Mouse (Mus musculus) myocyte (in vitro differentiated cells): ENCODE measurements around the gene Gpr171.

Experiments
- CEBPB ChIP-seq: IDR thresholded peaks from 2 replicates; pipeline ENCODE4 v1.6.1; 2011; ENCODE audit warnings: mild to moderate bottlenecking, moderate library complexity; ENCODE audit not compliant: poor library complexity, insufficient read depth, severe bottlenecking
- E2F4 ChIP-seq: IDR thresholded peaks from one replicate; pipeline ENCODE4 v1.6.1; 2011; ENCODE audit warnings: mild to moderate bottlenecking, control low read depth, moderate library complexity; ENCODE audit not compliant: insufficient read depth
- MAX ChIP-seq: IDR thresholded peaks from one replicate; pipeline ENCODE4 v1.6.1; 2011; ENCODE audit warnings: low read depth, mild to moderate bottlenecking, control low read depth
- MYOD1 ChIP-seq, 3 experiments: IDR thresholded peaks; one replicate each; pipeline ENCODE4 v1.6.1; 2011; ENCODE audit warnings: control low read depth in 2 of 3, low read depth in 2 of 3, mild to moderate bottlenecking in 2 of 3, moderate library complexity in 1 of 3; ENCODE audit not compliant: insufficient read length in 2 of 3, control insufficient read depth in 1 of 3
- MYOG ChIP-seq, 3 experiments: IDR thresholded peaks; one replicate each; pipeline ENCODE4 v1.6.1; 2011; ENCODE audit warnings: control low read depth in 2 of 3, low read depth in 2 of 3, mild to moderate bottlenecking in 2 of 3; ENCODE audit not compliant: insufficient read length in 2 of 3, control insufficient read depth in 1 of 3, insufficient read depth in 1 of 3
- POLR2A ChIP-seq: IDR thresholded peaks from one replicate; pipeline ENCODE4 v1.6.1; 2011; ENCODE audit warnings: low read depth, mild to moderate bottlenecking, control low read depth, moderate library complexity; ENCODE audit not compliant: insufficient read length
- POLR2AphosphoS2 ChIP-seq: IDR thresholded peaks from one replicate; pipeline ENCODE4 v1.6.1; 2011; ENCODE audit warnings: low read depth, control low read depth; ENCODE audit not compliant: insufficient read length
- REST ChIP-seq: IDR thresholded peaks from one replicate; pipeline ENCODE4 v1.6.1; 2011; ENCODE audit warnings: mild to moderate bottlenecking, control low read depth, moderate library complexity; ENCODE audit not compliant: insufficient read depth, insufficient read length
- TCF12 ChIP-seq: IDR thresholded peaks from one replicate; pipeline ENCODE4 v1.6.1; 2011; ENCODE audit warnings: mild to moderate bottlenecking, control low read depth; ENCODE audit not compliant: poor library complexity, insufficient read depth, severe bottlenecking
- TCF3 ChIP-seq: IDR thresholded peaks from one replicate; pipeline ENCODE4 v1.6.1; 2011; ENCODE audit warnings: low read depth, control low read depth; ENCODE audit not compliant: insufficient read length
- USF1 ChIP-seq: IDR thresholded peaks from one replicate; pipeline ENCODE4 v1.6.1; 2011; ENCODE audit warnings: low read depth, mild to moderate bottlenecking, control low read depth, moderate library complexity

DNA sequence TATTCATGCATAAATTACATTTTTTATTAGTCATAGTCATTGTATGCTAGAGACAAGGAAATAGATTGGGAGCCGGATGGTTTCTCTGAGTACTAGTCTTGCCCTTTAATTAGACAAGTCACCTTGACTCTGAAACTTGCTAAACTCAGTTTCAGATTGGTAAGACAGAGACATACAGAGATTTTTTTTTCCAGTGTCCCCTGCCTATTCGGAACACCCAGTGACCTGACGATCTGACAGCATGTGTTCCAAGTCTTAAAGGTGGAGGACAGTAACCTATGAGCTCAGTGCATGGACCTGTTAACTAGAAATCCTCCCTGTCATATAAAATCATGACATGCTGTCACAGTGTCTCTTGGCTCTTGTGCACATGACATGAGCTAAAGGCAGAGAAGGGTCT is 27.9 kb upstream of the Gpr171 start:
- TF ChIP-seq MAX (no peak), POLR2A (no peak), POLR2AphosphoS2 (no peak), TCF12 (no peak), E2F4 (no peak), REST (no peak), MYOG (IDR thresholded peaks at IDR 0.05; ENCODE audit: control insufficient read depth in 1 of 3, insufficient read depth in 1 of 3, insufficient read length in 2 of 3, low read depth in 2 of 3) (no peak), TCF3 (no peak), USF1 (no peak), MYOD1 (IDR thresholded peaks at IDR 0.05; ENCODE audit: control insufficient read depth in 1 of 3, insufficient read length in 2 of 3, low read depth in 2 of 3) (no peak), CEBPB (no peak)
